Mouse (Mus musculus) embryo, embryonic 10 days (tissue): Measurements from ENCODE around the gene Zfp280b.
A peak's percentile ranks its signal among the peaks of the same experiment; 100 is the strongest.
"Not testable (repeated sequence)": the region's sequence is repeated elsewhere in the genome, so short reads cannot be mapped to it uniquely, and the experiment has no call there.

Experiments
- DNase-seq: peaks from one replicate; pipeline ENCODE4 v3.0.0-alpha.2; 2015; ENCODE audit warnings: low spot score

Zfp280b gene

DNA sequence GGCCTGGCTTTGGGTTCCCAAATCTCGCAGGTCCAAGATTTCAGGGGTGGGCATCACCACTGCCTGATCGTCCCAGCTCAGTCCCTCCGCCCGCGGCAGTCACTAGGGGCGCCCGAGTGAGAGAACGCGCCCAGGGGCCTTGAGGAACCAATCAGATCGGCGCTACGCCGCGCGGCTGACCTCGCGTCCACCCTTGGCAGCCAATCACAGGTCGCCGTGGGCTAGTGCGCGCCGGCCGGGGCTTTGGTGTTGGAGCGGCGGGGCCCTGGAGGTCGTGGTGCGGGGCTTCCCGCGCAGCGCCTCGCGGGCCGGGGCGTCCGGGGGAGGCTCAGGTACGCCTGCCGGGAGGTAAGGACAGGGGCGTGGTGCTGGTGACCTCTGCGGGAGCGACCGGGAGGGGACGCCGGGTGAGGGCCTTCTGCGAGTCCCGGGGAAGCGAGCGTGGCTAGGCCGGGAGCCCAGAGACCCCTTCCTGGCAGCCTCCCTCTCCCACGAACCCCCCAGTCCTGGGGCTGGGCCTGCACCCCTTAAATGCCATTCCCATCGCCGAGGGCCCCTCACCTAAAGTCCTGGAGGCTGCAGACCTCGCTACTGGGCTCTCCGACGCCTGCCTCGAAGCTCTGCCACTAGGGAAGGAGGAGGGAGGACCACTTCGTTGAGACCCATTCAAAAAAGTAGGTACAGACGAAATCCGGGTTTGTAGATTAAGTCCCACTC is at the start of gene Zfp280b:
Zfp280b (plus strand) TSS at position 249 of the 717 bp plus-strand sequence.
- DNase-seq: peak; percentile 99

DNA sequence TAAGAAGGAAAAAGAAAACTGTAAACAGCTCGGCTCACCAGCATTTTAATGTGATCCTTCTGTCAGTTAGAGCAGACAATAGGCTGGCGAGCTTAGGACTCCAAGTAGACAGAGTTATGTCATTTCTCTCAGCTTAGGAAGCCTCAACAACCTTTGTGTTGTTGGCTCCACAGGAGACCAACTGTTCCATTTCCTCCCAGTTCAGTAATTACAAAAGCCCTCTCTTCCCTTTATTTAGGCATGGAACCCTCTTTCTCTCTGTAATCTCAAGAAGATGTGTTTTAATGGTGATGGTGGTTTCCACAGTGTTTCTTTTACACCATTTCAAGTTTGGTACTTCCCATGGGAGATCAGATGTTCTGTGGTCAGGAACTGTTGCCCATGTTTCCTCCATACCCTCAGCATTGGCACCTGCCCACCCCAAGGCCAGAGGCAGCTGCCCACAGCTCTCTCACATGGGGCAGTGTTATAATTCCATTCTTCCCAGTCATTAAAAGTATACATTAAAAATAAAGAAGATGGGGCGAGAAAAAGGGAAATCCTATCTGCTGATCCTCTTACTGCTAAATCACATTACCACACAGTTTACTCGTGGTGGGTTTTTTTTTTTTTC is 41.9 kb upstream of the Zfp280b start:
- no peak for DNase-seq

DNA sequence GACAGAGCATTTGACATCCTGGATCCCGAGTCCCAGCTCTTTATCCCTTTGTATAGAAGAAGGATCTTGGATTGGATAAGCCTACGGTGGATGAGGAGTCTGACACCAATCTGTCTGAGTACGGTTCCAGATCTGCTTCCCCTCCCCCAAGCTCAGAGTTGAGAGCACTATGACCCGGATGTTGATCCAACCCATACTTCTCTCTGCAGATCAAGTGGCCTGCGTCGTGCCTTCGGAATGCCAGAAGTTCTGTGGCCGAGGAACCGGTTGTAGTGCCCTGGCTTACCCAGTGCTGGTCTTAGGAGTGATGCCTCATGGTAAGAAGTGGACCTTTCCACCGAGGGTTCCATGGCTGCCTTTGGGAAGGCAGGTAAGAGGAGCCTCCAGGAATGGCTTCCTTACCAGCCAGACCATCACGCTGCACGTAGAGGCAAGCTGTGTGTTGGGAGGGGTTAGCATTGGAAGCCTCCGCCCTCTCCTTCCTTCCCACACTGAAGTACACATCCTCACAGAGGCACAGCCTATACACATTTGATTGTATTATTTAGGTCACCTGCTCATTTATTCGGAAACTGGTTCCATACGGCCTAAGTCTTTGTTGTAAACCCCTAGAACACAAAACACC is 38.7 kb upstream of the Zfp280b start:
- DNase-seq: no peak

DNA sequence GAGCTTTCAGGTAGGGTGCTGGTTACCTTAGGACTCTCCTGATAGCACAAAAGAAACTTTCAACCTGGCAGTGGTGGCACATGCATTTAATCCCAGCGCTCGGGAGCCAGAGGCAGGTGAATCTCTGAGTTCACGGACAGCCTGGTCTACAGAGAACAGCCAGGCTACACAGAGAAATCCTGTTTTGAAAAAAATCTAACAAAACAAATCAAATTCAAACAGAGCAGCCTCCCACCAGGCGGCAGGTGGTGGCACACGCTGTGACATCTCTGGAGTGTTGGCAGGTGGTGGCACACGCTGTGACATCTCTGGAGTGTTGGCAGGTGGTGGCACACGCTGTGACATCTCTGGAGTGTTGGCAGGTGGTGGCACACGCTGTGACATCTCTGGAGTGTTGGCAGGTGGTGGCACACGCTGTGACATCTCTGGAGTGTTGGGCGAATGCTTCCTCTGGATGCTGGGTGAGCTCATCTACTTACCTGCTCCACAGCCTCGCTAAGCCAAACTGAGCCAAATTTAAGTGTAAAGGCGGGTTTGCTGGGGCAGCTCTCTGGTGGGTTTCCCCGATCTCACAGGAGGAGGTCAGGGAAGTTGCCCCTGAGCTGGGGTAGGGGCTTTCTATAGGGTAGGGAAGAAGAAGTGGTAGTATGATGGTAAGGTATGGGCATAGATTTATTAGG is 37.8 kb upstream of the Zfp280b start:
- not testable (repeated sequence) for DNase-seq

DNA sequence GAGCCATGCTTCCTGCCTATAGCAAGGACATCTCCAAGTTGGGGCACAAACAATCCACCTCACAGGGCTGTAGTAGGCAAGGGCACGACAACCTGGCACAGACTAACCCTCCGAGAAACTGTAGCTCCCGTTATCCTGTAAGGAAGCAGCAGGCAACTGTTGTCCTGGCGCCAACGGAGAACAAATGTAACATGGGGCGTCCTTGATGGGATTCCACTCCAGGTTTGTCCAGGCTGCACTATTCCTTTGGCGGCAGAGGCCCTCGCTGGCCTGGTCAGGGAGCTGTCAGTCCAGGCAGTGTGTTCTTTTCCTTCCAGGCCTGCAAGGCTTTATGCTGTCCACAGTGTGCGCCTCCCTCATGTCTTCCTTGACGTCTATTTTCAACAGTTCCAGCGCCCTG is 37.0 kb upstream of the Zfp280b start:
- DNase-seq: no peak

DNA sequence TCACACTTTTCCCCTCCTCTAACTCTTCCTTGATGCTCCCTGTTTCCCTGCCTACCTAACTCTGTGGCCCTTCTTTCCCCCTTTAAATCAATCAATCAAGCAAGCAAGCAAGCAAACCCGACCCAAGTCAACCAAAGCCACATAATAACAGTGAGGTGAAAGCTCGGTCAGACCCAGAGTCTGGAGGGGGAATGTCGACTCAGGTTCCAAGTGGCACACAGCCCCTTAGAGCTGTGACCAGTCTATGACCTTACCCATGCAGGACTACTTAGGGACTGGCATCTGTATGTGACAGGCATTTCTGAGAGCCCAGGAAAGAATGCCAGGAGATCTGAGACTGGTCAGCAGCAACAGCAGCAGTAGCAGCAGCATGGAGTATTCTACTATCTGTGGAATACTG is 36.1 kb upstream of the Zfp280b start:
- DNase-seq: no peak

- DNase-seq: no peak
Measured at GRCm38 (mm10) chr10:76001160-76001559, 31.3 kb upstream of the Zfp280b start.

- DNase-seq: no peak
Measured at GRCm38 (mm10) chr10:76002101-76002521, 30.3 kb upstream of the Zfp280b start.

DNA sequence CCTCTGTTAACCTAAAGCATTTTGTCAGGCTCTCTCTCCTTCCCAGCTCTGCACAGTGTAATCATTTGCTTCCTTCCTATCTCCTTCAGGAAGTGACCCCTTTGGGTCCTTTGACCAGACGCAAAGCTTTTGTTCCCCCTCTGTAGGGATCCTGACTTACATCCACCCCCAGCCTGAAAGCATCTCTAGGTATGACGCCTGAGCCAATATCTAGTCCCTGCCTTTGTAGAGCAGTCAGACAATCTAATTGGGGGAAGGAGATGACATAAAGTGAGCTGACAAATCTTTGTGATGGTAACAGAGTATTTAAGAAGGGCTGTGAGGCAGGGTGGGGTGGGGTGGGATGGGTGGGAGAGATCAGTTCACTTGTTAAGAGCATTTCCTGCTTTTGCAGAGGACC is 29.8 kb upstream of the Zfp280b start:
- no peak for DNase-seq

DNA sequence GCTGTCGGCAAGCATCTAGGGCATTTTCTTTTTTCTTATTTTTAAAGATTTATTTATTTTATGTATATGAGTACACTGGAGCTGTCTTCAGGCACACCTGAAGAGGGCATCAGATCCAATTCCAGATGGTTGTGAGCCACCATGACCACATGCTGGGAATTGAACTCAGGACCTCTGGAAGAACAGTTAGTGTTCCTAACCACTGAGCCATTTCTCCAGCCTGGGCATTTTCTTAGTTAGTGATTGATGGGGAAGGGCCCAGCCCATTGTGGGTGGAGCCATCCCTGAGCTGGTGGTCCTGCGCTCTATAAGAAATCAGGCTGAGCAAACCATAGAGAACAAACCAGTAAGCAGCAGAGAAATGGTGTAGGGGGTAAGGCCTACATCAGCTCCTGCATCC is 29.2 kb upstream of the Zfp280b start:
- DNase-seq: no peak

DNA sequence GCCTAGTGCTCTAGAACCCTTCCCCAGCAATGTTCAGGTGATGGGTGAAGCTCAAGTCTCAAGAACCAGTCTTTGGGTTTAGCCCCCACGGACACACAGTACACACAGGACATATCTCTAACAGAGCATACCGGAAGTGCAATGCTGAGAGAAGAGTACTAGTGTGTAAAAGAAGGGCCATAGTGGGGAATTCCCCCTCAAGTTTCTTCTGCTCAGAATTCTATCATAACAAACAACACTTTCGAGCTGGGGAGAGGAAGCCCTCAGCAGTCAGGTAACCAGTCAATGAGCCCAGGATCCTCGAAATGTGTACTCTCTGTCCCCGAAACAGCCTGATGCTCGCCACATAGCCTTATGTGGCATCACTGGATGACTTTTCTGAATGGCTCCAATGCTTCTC is 26.1 kb upstream of the Zfp280b start:
- DNase-seq: no peak

- DNase-seq: no peak
Measured at GRCm38 (mm10) chr10:76009812-76010211, 22.6 kb upstream of the Zfp280b start.

- no peak for DNase-seq
Measured at GRCm38 (mm10) chr10:76012922-76013321, 19.5 kb upstream of the Zfp280b start.

- DNase-seq: no peak
Measured at GRCm38 (mm10) chr10:76016886-76017285, 15.6 kb upstream of the Zfp280b start.

GRCm38 (mm10) chr10:76021728-76022127 is 10.7 kb upstream of the Zfp280b start:
- DNase-seq: no peak

GRCm38 (mm10) chr10:76023921-76024320 is 8.5 kb upstream of the Zfp280b start:
- DNase-seq: no peak

- no peak for DNase-seq
Measured at GRCm38 (mm10) chr10:76025470-76026190, 6.8 kb upstream of the Zfp280b start.

GRCm38 (mm10) chr10:76027127-76028015 is 5.1 kb upstream of the Zfp280b start:
- no peak for DNase-seq

GRCm38 (mm10) chr10:76028016-76028366 is 4.5 kb upstream of the Zfp280b start:
- no peak for DNase-seq

DNA sequence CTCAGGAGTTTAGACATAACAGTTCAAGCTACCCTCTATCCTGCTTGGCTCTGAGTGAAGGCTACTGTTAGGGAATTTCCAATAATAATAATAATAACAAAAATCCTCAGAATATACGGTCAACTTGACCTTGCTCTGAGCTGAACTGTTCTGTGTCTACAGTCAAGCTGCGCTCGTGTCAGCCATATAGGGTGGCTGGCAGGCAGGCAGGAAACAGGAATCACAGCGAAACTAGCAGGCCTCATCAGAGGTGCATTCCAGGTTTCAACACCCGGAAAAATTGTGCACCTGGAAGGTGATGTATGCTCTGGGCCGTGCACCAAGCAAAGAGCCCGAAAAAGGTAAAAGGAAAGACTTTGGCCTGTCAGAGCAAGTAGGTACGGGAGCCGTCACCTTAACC is 4.1 kb upstream of the Zfp280b start:
- no peak for DNase-seq

- no peak for DNase-seq
Measured at GRCm38 (mm10) chr10:76029276-76029675, 3.2 kb upstream of the Zfp280b start.
